Mouse (Mus musculus): ENCODE data around the gene Tbcb. TPM values are rescaled to one million over a fixed set of nuclear protein-coding genes. Genes with fewer than 3 reads are reported as not detected.
A peak's percentile ranks its signal among the peaks of the same experiment; 100 is the strongest.

Gene Tbcb
- polyA plus RNA-seq (2015; fragmentation: Nextera tagmentation; extraction: Ambion mirVana) = 148 and 151 TPM in 2 replicates

- under 1% methylated on average over 67 of the region's 67 CpGs for WGBS
- Histone ChIP-seq H3K27me3 (ENCODE audit: control insufficient read depth, insufficient read depth, low read length) (no peaks in the 10 kb centered on the region), H3K4me3 (replicated peaks; ENCODE audit: low read length) (peak within 1 kb of the TSS; percentile 83), H3K4me1 (ENCODE audit: control insufficient read depth, insufficient read depth, low read length) (peaks cover 14% of the 10 kb centered on the region), H3K4me2 (ENCODE audit: low read depth, low read length) (peak within 1 kb of the TSS; percentile 82), H3K27ac (ENCODE audit: low read length) (peak within 1 kb of the TSS; percentile 97), H3K36me3 (ENCODE audit: control insufficient read depth, insufficient read depth, low read length) (peaks cover 4% of the 10 kb centered on the region; the same call in 1 of the 2 replicates), H3K9ac (ENCODE audit: low read length) (peak within 1 kb of the TSS; percentile 84), H3K9me3 (replicated peaks; ENCODE audit: control insufficient read depth, low read length) (no peaks in the 10 kb centered on the region)
- ATAC-seq (ENCODE audit: insufficient read depth, low FRiP score) = peak; percentile 96
These were observed at the start of gene Tbcb, which contains the start of gene Polr2i for GRCm38 (mm10) chr7:30231669-30232454. Tbcb (minus strand) TSS chr7:30232272. Polr2i (plus strand) TSS chr7:30231948.

DNA sequence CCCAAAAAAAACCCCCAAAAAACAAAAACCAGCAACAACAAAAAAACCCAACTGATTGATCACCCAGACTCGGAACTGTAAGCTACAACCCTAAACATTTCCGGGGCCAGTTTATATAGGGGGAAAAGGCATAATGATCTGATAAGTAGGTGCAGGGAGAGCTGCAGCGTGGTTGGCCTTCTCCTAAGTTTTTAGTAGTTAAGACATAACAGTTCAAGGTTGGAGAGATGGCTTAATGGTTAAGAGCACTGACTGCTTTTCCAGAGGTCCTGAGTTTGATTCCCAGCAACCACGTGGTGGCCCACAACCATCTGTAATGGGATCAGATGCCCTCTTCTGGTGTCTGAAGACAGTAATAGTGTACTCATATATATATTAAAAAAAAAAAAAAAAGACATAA lies 49.5 kb upstream of the Tbcb start:
- H3K9ac ChIP-seq (ENCODE audit: low read length) = no peak overlapping the region
- 72% methylated on average over 4 of the region's 4 CpGs for WGBS
- no peak overlapping the region for H3K27ac ChIP-seq (ENCODE audit: low read length)
- H3K4me3 ChIP-seq (replicated peaks; ENCODE audit: low read length) = no peak overlapping the region
- 0 out of 2 replicates have a peak, but pooled peaks cover 3% of the 10 kb centered on the region for H3K4me1 ChIP-seq (ENCODE audit: control insufficient read depth, insufficient read depth, low read length)
- no peaks in the 10 kb centered on the region for H3K36me3 ChIP-seq (ENCODE audit: control insufficient read depth, insufficient read depth, low read length)
- H3K27me3 ChIP-seq (ENCODE audit: control insufficient read depth, insufficient read depth, low read length) = no peaks in the 10 kb centered on the region
- no peaks in the 10 kb centered on the region for H3K9me3 ChIP-seq (replicated peaks; ENCODE audit: control insufficient read depth, low read length)
- ATAC-seq (ENCODE audit: insufficient read depth, low FRiP score) = no peak
- no peak overlapping the region for H3K4me2 ChIP-seq (ENCODE audit: low read depth, low read length)

DNA sequence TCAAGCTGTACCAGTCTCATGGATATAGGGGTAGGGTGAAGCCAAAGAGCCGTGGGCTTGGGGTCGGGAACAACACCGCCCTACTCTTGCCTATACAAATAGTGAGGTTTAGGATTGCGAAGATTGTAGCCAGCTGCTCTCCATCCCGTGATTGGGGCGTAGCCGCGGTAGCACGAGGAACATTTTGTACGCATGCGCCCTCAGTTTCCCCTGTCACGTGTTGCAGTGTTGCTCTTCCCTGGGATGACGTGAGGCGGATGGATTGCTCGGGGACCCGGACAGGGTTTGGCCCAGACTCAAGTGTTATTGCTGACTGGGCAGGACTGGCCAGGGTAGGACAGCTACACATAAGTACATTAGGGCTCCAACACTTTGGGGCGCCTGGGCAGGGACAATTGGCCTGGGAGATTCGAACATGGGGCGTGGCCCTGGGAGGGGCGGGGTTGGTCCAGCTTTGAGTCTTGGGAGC lies 48.6 kb upstream of the Tbcb start:
- Histone ChIP-seq H3K27ac (ENCODE audit: low read length) (peak overlapping the region; percentile 99), H3K9me3 (replicated peaks; ENCODE audit: control insufficient read depth, low read length) (no peaks in the 10 kb centered on the region), H3K4me1 (ENCODE audit: control insufficient read depth, insufficient read depth, low read length) (0 out of 2 replicates have a peak, but pooled peaks cover 3% of the 10 kb centered on the region), H3K9ac (ENCODE audit: low read length) (peak overlapping the region; percentile 68), H3K36me3 (ENCODE audit: control insufficient read depth, insufficient read depth, low read length) (no peaks in the 10 kb centered on the region), H3K27me3 (ENCODE audit: control insufficient read depth, insufficient read depth, low read length) (no peaks in the 10 kb centered on the region), H3K4me3 (replicated peaks; ENCODE audit: low read length) (peak overlapping the region; percentile 86), H3K4me2 (ENCODE audit: low read depth, low read length) (peak overlapping the region; percentile 96)
- peak; percentile 82 for ATAC-seq (ENCODE audit: insufficient read depth, low FRiP score)
- whole genome bisulfite sequencing = under 1% methylated on average over 20 of the region's 20 CpGs

DNA sequence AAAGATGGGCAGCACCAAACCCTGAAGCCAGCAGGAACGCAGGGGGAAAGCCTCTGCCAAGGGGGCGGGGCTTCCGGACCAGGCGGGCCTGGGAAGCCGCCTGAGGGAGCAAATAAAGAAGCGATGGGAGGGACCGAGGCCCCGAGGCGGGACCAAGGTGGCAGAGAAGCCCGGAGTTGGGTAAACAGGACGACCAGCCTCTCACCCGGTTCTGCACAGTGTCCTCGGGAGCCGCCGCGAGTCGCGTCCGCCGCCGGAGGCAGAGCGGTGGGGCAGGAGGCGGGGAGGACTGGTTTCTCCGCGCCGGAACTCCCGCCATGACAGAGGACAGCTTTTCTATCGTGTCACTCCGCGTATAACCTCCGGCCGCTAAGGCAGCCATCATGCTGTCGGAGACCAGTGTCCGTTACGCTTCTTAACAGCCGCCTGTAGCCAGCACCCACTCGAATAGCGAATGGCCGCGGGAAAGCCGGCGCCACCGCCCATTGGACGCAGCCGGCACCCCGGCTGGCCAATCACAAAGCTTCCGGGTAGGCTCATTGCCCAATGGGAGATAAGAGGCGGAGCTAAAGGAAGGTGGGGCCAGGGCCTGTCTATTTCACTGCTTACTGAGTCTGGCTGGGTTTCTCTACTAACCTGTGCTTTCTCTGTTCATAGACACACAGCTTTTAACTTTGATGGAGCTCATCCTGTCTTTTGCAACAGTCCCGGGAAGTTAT lies 48.0 kb upstream of the Tbcb start, which contains the start of the genes Thap8 and Wdr62:
Gene Thap8, plus strand, starts transcription at position 144 of the 719 bp plus-strand sequence.
Gene Wdr62, minus strand, starts transcription at position 469 of the 719 bp plus-strand sequence.
- peak within 1 kb of the TSS; percentile 86 for H3K4me3 ChIP-seq (replicated peaks; ENCODE audit: low read length)
- ATAC-seq (ENCODE audit: insufficient read depth, low FRiP score) = peak; percentile 96
- H3K4me1 ChIP-seq (ENCODE audit: control insufficient read depth, insufficient read depth, low read length) = 0 out of 2 replicates have a peak, but pooled peaks cover 3% of the 10 kb centered on the region
- WGBS = under 1% methylated on average over 49 of the region's 49 CpGs
- no peaks in the 10 kb centered on the region for H3K36me3 ChIP-seq (ENCODE audit: control insufficient read depth, insufficient read depth, low read length)
- no peaks in the 10 kb centered on the region for H3K27me3 ChIP-seq (ENCODE audit: control insufficient read depth, insufficient read depth, low read length)
- peak within 1 kb of the TSS; percentile 96 for H3K4me2 ChIP-seq (ENCODE audit: low read depth, low read length)
- no peaks in the 10 kb centered on the region for H3K9me3 ChIP-seq (replicated peaks; ENCODE audit: control insufficient read depth, low read length)
- peak within 1 kb of the TSS; percentile 68 for H3K9ac ChIP-seq (ENCODE audit: low read length)
- H3K27ac ChIP-seq (ENCODE audit: low read length) = peak within 1 kb of the TSS; percentile 99

GRCm38 (mm10) chr7:30279536-30279935 lies 47.5 kb upstream of the Tbcb start:
- peak overlapping the region; percentile 99 for H3K27ac ChIP-seq (ENCODE audit: low read length)
- H3K4me1 ChIP-seq (ENCODE audit: control insufficient read depth, insufficient read depth, low read length) = 0 out of 2 replicates have a peak, but pooled peaks cover 3% of the 10 kb centered on the region
- H3K9me3 ChIP-seq (replicated peaks; ENCODE audit: control insufficient read depth, low read length) = no peaks in the 10 kb centered on the region
- WGBS = 0% methylated on average over 6 of the region's 6 CpGs
- no peaks in the 10 kb centered on the region for H3K36me3 ChIP-seq (ENCODE audit: control insufficient read depth, insufficient read depth, low read length)
- H3K4me2 ChIP-seq (ENCODE audit: low read depth, low read length) = peak overlapping the region; percentile 96
- no peak for ATAC-seq (ENCODE audit: insufficient read depth, low FRiP score)
- H3K27me3 ChIP-seq (ENCODE audit: control insufficient read depth, insufficient read depth, low read length) = no peaks in the 10 kb centered on the region
- H3K4me3 ChIP-seq (replicated peaks; ENCODE audit: low read length) = peak overlapping the region; percentile 86
- H3K9ac ChIP-seq (ENCODE audit: low read length) = peak overlapping the region; percentile 64

DNA sequence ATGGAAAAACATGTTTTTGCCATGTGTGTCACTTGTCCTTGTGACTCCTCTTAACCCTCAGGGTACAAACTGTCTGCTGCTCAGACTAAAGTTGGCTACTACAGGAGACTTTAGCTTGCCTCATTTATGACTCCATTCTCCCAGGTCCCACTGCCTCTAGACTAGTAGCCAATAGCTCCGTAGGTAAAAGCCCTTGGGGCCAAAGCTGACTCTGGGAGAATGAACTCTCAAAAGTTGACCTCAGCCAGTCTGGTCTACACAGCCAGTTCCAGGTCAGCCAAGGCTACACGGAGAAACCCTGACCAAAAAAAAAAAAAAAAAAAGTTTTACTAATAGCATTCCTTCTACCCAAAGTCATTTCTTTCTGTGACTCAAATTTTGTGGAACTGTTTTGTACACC lies 46.8 kb upstream of the Tbcb start:
- ATAC-seq (ENCODE audit: insufficient read depth, low FRiP score) = no peak
- Histone ChIP-seq H3K36me3 (ENCODE audit: control insufficient read depth, insufficient read depth, low read length) (no peaks in the 10 kb centered on the region), H3K4me2 (ENCODE audit: low read depth, low read length) (peak overlapping the region; percentile 96), H3K4me3 (replicated peaks; ENCODE audit: low read length) (no peak overlapping the region; the same call in 1 of the 2 replicates), H3K27ac (ENCODE audit: low read length) (no peak overlapping the region), H3K27me3 (ENCODE audit: control insufficient read depth, insufficient read depth, low read length) (no peaks in the 10 kb centered on the region), H3K9ac (ENCODE audit: low read length) (no peak overlapping the region), H3K4me1 (ENCODE audit: control insufficient read depth, insufficient read depth, low read length) (0 out of 2 replicates have a peak, but pooled peaks cover 3% of the 10 kb centered on the region), H3K9me3 (replicated peaks; ENCODE audit: control insufficient read depth, low read length) (no peaks in the 10 kb centered on the region)
- WGBS = 43% methylated on average over 2 of the region's 2 CpGs

DNA sequence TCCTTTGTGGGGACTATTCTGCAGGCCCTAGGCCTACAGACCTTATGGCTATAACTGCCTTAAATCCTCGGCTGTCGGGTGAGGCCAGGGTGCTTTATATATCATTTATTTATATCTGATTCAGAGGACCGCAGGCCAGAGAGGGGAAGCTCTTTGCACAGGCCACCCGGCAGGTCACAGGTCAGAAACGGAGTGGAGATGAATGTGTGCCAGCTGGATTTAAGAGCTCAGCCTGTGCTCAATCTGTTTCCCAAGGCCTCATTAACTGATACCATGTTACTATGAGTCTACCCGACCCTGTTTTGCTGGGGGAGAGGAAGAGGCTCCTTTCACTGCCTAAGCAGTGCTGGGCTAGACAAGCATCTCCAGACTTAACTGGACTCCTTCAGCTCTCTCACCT lies 42.3 kb upstream of the Tbcb start:
- H3K4me3 ChIP-seq (replicated peaks; ENCODE audit: low read length) = no peak overlapping the region
- H3K27me3 ChIP-seq (ENCODE audit: control insufficient read depth, insufficient read depth, low read length) = no peaks in the 10 kb centered on the region
- H3K9ac ChIP-seq (ENCODE audit: low read length) = no peak overlapping the region
- H3K4me1 ChIP-seq (ENCODE audit: control insufficient read depth, insufficient read depth, low read length) = 0 out of 2 replicates have a peak, but pooled peaks cover 3% of the 10 kb centered on the region
- H3K36me3 ChIP-seq (ENCODE audit: control insufficient read depth, insufficient read depth, low read length) = no peaks in the 10 kb centered on the region
- no peak overlapping the region for H3K4me2 ChIP-seq (ENCODE audit: low read depth, low read length)
- 57% methylated on average over 6 of the region's 6 CpGs for WGBS
- H3K27ac ChIP-seq (ENCODE audit: low read length) = no peak overlapping the region
- H3K9me3 ChIP-seq (replicated peaks; ENCODE audit: control insufficient read depth, low read length) = no peaks in the 10 kb centered on the region
- ATAC-seq (ENCODE audit: insufficient read depth, low FRiP score) = no peak

- no peaks in the 10 kb centered on the region for H3K9me3 ChIP-seq (replicated peaks; ENCODE audit: control insufficient read depth, low read length)
- no peak overlapping the region for H3K9ac ChIP-seq (ENCODE audit: low read length)
- no peak overlapping the region for H3K27ac ChIP-seq (ENCODE audit: low read length)
- 85% methylated on average over 4 of the region's 4 CpGs for WGBS
- H3K36me3 ChIP-seq (ENCODE audit: control insufficient read depth, insufficient read depth, low read length) = no peaks in the 10 kb centered on the region
- H3K4me3 ChIP-seq (replicated peaks; ENCODE audit: low read length) = no peak overlapping the region
- no peak overlapping the region for H3K4me2 ChIP-seq (ENCODE audit: low read depth, low read length)
- ATAC-seq (ENCODE audit: insufficient read depth, low FRiP score) = no peak
- H3K27me3 ChIP-seq (ENCODE audit: control insufficient read depth, insufficient read depth, low read length) = no peaks in the 10 kb centered on the region
- H3K4me1 ChIP-seq (ENCODE audit: control insufficient read depth, insufficient read depth, low read length) = no peaks in the 10 kb centered on the region
These were observed 37.6 kb upstream of the Tbcb start for GRCm38 (mm10) chr7:30269641-30270040.
